Mouse (Mus musculus) megakaryocyte, embryonic 14.5 days (primary cell): Measurements from ENCODE around the gene Fbn1. TPM values are rescaled to one million over a fixed set of nuclear protein-coding genes. Genes with fewer than 3 reads are reported as not detected.

Source experiments
- H3K27me3 ChIP-seq: replicated peaks from 2 replicates; pipeline ENCODE3; 2012; ENCODE audit warnings: inconsistent platforms
- H3K36me3 ChIP-seq: replicated peaks from 2 replicates; pipeline ENCODE3; 2012; ENCODE audit warnings: low read length, inconsistent platforms, mixed read lengths
- H3K4me1 ChIP-seq: 2 replicates; pipeline ENCODE4 v1.6.1; 2012; ENCODE audit warnings: inconsistent platforms
- H3K4me3 ChIP-seq: replicated peaks from 2 replicates; pipeline ENCODE3; 2012; ENCODE audit warnings: moderate library complexity, mild to moderate bottlenecking, inconsistent platforms
- H3K9me3 ChIP-seq: 2 replicates; pipeline ENCODE4 v1.6.1; 2012; ENCODE audit warnings: inconsistent platforms
- FLI1 ChIP-seq: IDR thresholded peaks from 2 replicates; pipeline ENCODE4 v1.6.1; 2012; ENCODE audit warnings: low read length, inconsistent platforms, mixed read lengths
- GATA1 ChIP-seq: IDR thresholded peaks from 3 replicates; pipeline ENCODE4 v1.6.1; 2012; ENCODE audit warnings: mixed read lengths, low read length, inconsistent platforms, borderline replicate concordance
- polyA plus RNA-seq: library from polyadenylated mRNA; stranded (reverse); fragments of >175 nt; gene quantifications from 2 replicates; pipeline ENCODE4 v1.2.3, GENCODE M21; 2012; ENCODE audit warnings: low replicate concordance; ENCODE audit not compliant: insufficient read depth

The Fbn1 gene
- polyA plus RNA-seq, 1 experiment, result not detected

GRCm38 (mm10) chr2:125356068-125356467 is 151.7 kb downstream of the Fbn1 start:
- H3K36me3 ChIP-seq, result no peaks in the 10 kb centered on the region
- peaks cover 5% of the 10 kb centered on the region for H3K27me3 ChIP-seq
- peak overlapping the region; percentile 78 for H3K4me3 ChIP-seq
- TF ChIP-seq FLI1 (no peak), GATA1 (no peak)
- peaks cover 33% of the 10 kb centered on the region for H3K4me1 ChIP-seq
- H3K9me3 ChIP-seq, result no peaks in the 10 kb centered on the region

- Histone ChIP-seq H3K36me3 (no peaks in the 10 kb centered on the region), H3K4me1 (peaks cover 33% of the 10 kb centered on the region), H3K4me3 (no peak overlapping the region), H3K9me3 (no peaks in the 10 kb centered on the region), H3K27me3 (peaks cover 5% of the 10 kb centered on the region)
- TF ChIP-seq FLI1 (no peak), GATA1 (no peak)
Observed at GRCm38 (mm10) chr2:125355216-125355971, 152.4 kb downstream of the Fbn1 start.

- H3K27me3 ChIP-seq, result peaks cover 11% of the 10 kb centered on the region
- H3K4me1 ChIP-seq, result peaks cover 27% of the 10 kb centered on the region
- H3K4me3 ChIP-seq, result no peak overlapping the region
- TF ChIP-seq FLI1, result no peak
- no peak for TF ChIP-seq GATA1
- H3K36me3 ChIP-seq, result no peaks in the 10 kb centered on the region
- H3K9me3 ChIP-seq, result no peaks in the 10 kb centered on the region
Observed at GRCm38 (mm10) chr2:125354587-125354986, 153.2 kb downstream of the Fbn1 start.

- TF ChIP-seq GATA1, result no peak
- no peak for TF ChIP-seq FLI1
- Histone ChIP-seq H3K27me3 (peaks cover 23% of the 10 kb centered on the region), H3K4me1 (no peaks in the 10 kb centered on the region), H3K9me3 (no peaks in the 10 kb centered on the region), H3K4me3 (no peak overlapping the region), H3K36me3 (no peaks in the 10 kb centered on the region)
Observed at GRCm38 (mm10) chr2:125349144-125349543, 158.6 kb downstream of the Fbn1 start.

GRCm38 (mm10) chr2:125342181-125342950 is 165.4 kb downstream of the Fbn1 start:
- no peaks in the 10 kb centered on the region for H3K9me3 ChIP-seq
- peaks cover 15% of the 10 kb centered on the region for H3K4me1 ChIP-seq
- no peak for TF ChIP-seq FLI1
- no peak for TF ChIP-seq GATA1
- no peaks in the 10 kb centered on the region for H3K36me3 ChIP-seq
- H3K4me3 ChIP-seq, result no peak overlapping the region
- peaks cover 41% of the 10 kb centered on the region for H3K27me3 ChIP-seq

- TF ChIP-seq FLI1 (no peak), GATA1 (no peak)
- Histone ChIP-seq H3K4me3 (no peak overlapping the region), H3K36me3 (no peaks in the 10 kb centered on the region), H3K4me1 (peaks cover 30% of the 10 kb centered on the region), H3K9me3 (no peaks in the 10 kb centered on the region), H3K27me3 (peaks cover 37% of the 10 kb centered on the region)
Observed at GRCm38 (mm10) chr2:125340381-125340780, 167.4 kb downstream of the Fbn1 start.

GRCm38 (mm10) chr2:125337239-125337638 is 170.6 kb downstream of the Fbn1 start:
- TF ChIP-seq FLI1 (no peak), GATA1 (no peak)
- no peaks in the 10 kb centered on the region for H3K36me3 ChIP-seq
- H3K9me3 ChIP-seq, result no peaks in the 10 kb centered on the region
- H3K27me3 ChIP-seq, result peaks cover 33% of the 10 kb centered on the region
- peaks cover 45% of the 10 kb centered on the region for H3K4me1 ChIP-seq
- H3K4me3 ChIP-seq, result peak overlapping the region; percentile 62

- no peak overlapping the region for H3K4me3 ChIP-seq
- no peaks in the 10 kb centered on the region for H3K36me3 ChIP-seq
- TF ChIP-seq GATA1 (no peak), FLI1 (no peak)
- peaks cover 34% of the 10 kb centered on the region for H3K27me3 ChIP-seq
- peaks cover 60% of the 10 kb centered on the region for H3K4me1 ChIP-seq
- no peaks in the 10 kb centered on the region for H3K9me3 ChIP-seq
Observed at GRCm38 (mm10) chr2:125335206-125335605, 172.6 kb downstream of the Fbn1 start.

GRCm38 (mm10) chr2:125334163-125334562 is 173.6 kb downstream of the Fbn1 start:
- Histone ChIP-seq H3K4me3 (no peak overlapping the region), H3K36me3 (no peaks in the 10 kb centered on the region), H3K27me3 (peaks cover 30% of the 10 kb centered on the region), H3K9me3 (no peaks in the 10 kb centered on the region), H3K4me1 (peaks cover 61% of the 10 kb centered on the region)
- TF ChIP-seq FLI1 (no peak), GATA1 (no peak)

- Histone ChIP-seq H3K4me3 (no peak overlapping the region), H3K9me3 (no peaks in the 10 kb centered on the region), H3K36me3 (no peaks in the 10 kb centered on the region), H3K27me3 (peaks cover 23% of the 10 kb centered on the region), H3K4me1 (peaks cover 38% of the 10 kb centered on the region)
- TF ChIP-seq FLI1 (no peak), GATA1 (no peak)
Observed at GRCm38 (mm10) chr2:125331581-125331980, 176.2 kb downstream of the Fbn1 start.
